Mouse (Mus musculus): ENCODE measurements at regions not wholly inside any gene's neighbourhood (a gene's known extent, or its start where the extent isn't known, plus 50 kb on each side); places are given as distances from the start of the nearest gene placed in this dataset.
A peak's percentile ranks its signal among the peaks of the same experiment; 100 is the strongest.

- DNase-seq, result no peak
Measured at GRCm38 (mm10) chr13:44038322-44038721, 253.7 kb downstream of the Cd83 start.

GRCm38 (mm10) chr13:44040640-44041039 is 256.1 kb downstream of the Cd83 start:
- DNase-seq, result no peak

GRCm38 (mm10) chr13:44042730-44043493 is 258.3 kb downstream of the Cd83 start:
- DNase-seq, result no peak

DNA sequence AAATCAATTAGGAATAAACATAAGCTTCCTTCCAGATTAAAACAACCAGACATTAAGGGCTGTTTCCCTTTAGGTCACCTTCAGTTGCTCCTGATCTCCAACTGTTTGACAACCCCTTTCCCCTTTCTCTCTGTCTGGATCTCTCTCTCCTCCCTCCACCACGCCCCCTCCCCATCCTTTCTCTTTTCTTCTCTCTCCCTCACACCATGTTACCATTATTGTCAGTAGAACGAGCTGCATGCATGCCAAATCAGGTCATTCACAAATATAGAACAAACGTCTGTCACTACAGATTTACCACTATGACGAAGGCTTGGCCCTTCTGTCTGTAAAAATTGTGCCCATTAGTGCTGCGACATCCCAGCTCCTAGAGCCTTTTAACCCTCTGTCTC is 258.9 kb downstream of the Cd83 start:
- no peak for DNase-seq

DNA sequence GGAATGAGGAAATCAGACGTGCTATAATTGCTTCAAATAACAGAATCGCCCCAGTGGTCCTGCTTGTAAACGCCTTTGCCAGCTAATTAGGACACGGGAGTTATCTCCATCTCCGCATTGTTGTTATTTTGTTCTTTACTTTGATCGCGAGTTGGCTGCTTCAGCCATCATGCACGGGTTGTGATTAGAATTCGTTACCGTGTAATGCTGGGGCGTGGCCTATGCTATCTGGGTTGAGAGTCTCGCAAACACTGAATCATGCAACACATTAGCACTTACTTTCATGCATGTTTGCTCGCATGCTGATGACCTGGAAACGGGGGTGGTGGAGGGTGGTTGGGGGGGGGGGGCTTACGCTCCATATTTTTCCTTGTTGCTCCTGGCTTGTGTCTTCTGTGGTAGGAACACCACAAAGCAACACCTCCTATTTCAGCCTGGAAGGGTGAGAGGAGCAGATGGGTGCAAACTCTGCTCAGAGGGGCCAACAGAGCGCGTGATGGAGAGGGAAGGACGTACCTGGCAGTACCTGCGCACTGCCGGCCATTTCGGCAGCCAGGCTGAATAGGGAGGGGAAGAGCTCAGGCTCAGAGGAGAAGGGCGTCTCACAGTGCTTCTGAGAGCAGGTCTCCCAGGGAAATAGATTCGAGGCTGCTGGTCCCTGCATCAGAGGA is 260.1 kb downstream of the Cd83 start:
- no peak for DNase-seq

DNA sequence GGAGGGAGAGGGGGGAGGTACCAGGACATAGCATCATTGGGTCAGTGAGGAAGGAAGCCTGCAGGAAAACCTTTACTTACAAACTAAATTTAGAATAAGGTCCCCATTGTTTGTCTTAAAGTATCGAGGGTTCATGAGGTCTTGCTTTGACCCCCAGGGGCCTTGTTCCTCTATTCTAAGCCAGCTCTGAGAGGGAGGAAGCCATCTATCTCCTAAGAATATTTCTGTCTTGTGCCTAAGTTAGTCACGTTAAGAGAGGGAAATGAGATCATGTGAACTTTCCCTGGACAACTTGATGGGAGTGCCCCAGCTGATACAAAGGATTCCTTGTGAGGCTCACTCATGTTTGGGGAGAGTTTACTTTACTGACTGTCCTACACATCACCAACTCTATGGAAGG is 261.9 kb downstream of the Cd83 start:
- no peak for DNase-seq

- DNase-seq, result no peak
Measured at GRCm38 (mm10) chr13:44054157-44054556, 269.6 kb downstream of the Cd83 start.

DNA sequence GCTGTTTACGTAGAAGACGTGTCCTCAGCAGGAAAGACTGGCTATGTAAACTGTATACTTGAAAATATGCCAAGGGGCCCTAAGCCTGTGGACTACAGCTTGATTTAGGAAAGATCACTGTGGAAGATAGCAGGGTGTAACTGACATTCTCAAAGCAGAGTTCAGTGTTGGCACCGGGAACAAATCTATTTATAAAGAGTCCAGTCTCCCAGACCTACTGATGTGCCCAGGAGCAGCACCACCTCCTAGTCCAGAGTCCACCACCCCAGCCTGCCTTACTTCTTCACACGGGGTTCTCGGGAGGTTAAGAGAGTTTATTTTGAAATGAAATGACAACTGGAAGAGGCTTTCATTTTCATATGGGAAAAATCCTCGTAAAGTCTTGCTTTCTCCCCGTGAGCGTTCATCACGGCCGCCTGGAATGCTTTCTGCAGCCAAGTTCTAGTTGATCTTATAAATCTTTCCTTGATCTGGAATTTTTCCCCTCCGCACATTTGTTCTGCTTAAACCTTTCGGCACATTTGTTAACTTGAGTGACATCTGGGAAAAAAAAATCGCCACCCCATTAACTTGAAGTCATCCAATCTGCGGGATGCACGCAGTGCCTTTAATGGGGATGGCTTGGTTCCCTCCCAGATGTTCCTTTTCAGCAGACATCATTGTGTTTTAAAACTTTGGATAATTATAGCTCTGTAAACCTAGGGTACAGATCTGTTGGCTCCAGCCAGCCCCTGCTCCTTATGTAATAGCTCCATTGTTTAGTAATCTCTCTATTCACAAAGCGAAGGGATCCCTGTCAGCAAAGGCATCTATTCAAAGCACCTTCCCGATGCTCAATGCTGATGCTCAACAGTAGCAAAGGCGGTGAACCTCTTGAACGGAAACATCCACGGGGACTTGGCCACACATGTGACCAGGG is 271.3 kb downstream of the Cd83 start:
- no peak for DNase-seq

DNA sequence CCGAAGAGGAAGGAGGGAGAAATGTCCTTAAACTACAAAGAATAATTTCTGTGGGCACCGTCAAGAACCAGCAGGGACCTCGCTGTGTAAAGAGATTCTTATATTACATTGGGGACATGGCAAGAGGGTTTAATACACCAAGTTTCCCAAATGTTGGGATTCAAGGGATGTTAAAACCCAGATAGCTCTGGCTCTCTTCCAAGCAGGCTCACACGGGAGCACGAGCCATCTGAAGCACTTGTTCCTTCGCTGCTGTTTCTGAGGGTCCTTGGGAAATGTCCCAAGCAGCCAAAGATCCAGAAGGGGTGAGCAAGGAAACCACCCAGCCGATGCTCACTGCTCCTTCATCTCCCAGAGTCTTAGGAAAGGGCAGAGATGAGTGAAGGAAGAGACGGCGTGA is 272.1 kb downstream of the Cd83 start:
- DNase-seq, result no peak

DNA sequence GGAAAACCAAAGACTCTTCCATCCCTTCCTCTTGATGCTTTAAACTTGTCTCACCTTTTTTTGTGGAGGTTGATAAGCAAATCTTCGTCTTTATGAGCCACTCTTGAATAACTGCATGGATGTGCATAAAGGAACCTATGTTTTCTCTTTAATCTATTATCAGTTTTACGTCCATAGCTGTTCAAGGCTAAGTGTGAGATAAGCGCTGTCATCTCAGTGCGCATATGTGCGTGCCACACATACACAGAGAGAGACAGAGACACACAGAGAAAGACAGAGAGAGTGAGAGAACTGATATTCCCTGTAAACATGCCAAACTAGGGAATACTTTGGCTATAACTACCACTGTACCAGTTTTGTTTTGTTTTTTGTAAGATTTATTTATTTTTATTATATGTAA is 273.0 kb downstream of the Cd83 start:
- DNase-seq, result no peak

DNA sequence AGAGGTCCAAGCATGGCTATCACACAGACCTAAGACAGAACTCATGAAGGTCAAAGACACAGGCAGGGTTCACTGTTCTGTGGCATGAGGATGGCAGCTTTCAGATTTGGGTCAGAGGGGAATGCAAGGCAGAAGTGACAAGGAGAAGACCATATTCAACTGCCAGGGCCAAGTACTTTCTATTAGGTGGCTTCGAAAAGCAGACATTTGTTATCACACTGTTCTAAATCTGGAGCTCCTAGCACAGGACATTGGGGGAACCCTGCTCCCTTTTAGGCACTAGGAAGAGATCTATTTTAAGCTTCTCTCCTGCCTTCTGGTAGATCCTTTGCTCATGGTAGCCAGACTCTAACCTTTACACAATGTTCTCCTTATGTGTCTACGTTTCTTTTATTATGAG is 273.7 kb downstream of the Cd83 start:
- no peak for DNase-seq

DNA sequence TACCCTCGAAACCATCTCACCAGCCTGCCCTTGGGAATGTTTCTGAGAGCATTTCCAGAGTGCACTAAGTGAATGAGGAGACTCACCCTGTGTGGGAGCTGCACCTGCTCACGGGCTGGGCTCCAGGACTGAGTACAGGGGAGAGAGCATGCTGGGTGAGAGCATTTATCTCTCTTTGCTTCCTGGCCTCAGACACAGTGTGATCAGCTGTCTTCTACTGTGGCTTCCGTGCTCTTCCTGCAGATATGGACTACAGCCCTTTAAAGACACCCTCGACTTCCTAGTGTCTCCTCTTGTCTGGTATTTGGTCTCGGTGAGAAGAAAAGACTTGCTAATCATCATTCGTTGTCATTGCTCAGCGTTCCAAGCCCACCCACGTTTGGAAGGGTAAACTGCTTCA is 274.9 kb downstream of the Cd83 start:
- DNase-seq, result no peak

- no peak for DNase-seq
Measured at GRCm38 (mm10) chr13:44061286-44061685, 276.7 kb downstream of the Cd83 start.

- no peak for DNase-seq
Measured at GRCm38 (mm10) chr13:44061721-44062300, 277.2 kb downstream of the Cd83 start.

DNA sequence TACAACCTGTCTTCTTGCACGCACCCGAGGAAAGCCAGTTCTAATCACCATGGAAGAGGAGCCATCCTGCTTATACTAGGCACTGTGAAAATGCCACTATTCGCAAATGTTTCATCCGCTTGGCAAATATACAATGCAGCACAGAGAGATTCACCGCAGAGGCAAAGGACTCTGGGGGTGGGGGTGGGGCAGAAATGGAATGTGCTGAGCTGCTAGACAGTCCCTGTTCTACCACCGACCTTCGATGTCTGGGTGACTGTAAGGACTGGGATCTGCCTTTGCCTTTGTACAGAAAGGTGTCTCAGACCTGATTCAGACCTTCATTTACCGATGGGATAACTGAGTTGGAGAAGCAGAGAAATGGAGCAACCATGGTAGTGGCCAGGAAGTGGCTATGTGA is 278.7 kb downstream of the Cd83 start:
- no peak for DNase-seq

DNA sequence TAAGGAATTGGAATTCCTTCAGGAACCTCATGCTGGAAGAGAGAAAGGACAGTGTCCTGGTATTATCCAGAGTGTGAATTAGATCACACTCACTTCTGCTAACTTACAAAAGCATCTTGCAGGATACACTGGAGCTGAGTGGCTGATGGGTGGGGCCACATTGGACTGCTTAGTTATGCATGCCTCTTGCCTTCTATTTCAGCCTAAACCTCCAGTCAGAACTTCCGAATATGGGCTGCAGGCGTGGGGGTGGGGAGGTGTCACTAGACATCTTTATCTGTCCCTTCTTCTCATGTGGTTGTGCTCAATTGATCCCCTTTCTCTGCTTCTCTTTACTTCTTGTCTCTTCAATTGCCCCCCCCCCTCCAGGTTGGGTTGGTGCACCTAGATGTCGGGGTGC is 279.5 kb downstream of the Cd83 start:
- no peak for DNase-seq

DNA sequence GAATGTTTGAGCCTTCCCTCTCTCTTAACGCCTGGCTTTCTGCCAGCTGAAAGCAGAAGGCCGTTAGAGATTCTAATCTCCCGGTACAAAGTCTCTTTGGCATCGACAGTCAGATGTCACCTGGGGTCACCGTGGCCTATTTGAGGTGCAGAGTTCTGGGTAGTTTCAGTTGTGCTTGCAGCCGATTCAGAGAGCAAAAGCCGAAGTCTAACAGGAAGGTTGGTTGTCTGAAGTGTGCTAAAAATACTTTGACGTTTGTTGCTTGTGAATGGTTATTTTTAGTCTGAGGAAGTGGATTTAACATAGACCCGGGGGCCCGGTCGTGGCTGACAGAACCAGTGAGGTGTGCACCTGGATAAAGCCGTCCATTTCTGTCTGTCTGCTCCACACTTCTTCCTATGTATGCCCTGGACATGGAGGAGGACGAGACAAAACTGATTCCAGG is 281.2 kb downstream of the Cd83 start:
- DNase-seq, result peak; percentile 52

DNA sequence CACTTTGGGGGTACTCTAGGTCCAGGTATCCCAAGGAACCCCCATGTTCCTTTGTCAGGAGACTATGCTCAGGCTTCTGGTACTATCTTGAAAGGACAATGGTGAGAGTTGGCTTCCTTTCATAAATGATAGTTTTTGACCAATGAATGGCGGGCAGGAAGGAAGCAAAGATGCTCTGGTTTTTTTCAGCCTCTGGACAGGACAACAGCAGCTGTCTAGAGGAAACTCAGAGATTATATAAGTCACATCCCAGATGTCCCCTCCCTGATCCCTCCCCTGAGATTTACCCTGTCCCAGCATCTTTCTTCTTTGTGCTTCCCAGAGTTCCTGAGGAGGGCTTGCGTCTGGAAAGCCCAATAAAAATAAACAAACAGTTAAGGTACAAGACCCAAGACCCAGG is 282.7 kb downstream of the Cd83 start:
- DNase-seq, result no peak

- DNase-seq, result no peak
Measured at GRCm38 (mm10) chr13:44068951-44069350, 284.4 kb downstream of the Cd83 start.

- no peak for DNase-seq
Measured at GRCm38 (mm10) chr13:44073122-44073521, 288.5 kb downstream of the Cd83 start.

DNA sequence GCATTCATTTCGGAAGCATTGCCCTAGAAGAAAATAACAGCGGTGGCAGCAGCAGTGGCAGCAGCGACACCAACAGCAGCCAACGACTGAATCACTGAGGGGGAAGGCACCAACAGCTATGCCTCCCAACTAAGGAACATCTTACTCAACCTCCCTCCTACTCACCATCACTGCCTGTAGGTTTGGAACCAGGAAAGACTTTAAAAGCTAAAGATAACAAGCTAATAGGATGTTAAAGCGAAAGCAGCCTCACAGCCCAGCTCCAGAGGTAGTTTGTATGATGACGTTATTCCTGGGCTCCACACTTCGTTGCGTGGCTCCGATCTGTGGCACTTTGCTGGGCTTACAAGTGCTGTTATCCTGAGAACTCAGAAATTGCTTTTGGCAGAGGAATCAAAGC is 289.6 kb downstream of the Cd83 start:
- DNase-seq, result no peak

DNA sequence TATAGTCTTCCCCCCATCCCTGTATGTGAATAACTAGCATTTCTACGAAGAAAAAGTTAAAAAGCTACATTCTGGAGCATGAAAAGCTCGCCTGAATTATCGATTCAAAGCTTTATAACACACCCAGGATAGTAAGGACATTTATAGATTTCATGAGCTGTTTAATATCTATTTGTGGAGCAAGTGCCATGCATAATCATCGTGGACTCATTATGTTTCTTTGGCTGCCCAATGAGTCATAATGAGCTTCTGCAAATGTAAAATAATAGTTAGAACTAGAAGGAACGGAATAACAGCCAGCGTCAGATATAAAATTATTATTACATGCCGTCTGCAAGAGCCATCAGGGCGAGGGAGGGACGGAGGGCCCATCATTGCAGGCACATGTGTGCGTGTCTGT is 292.4 kb downstream of the Cd83 start:
- DNase-seq, result no peak

Measured in adrenal gland, postnatal 10 days (tissue).